Mouse (Mus musculus): ENCODE measurements around the gene Prodh2. TPM values are rescaled to one million over a fixed set of nuclear protein-coding genes. Genes with fewer than 3 reads are reported as not detected.

Gene Prodh2
- polyA plus RNA-seq, 1 experiment from 2014 or later, result not detected

- H3K9ac ChIP-seq (replicated peaks; ENCODE audit: low read depth, low read length), result no peak overlapping the region
- no peaks in the 10 kb centered on the region for H3K9me3 ChIP-seq (ENCODE audit: control insufficient read depth, low read depth, low read length)
- no peak overlapping the region for H3K4me2 ChIP-seq (replicated peaks; ENCODE audit: low read depth, low read length)
- no peak overlapping the region for H3K27ac ChIP-seq (ENCODE audit: low read length)
- no peak for ATAC-seq (ENCODE audit: insufficient number of reproducible peaks, insufficient read depth, low FRiP score, low read depth)
- H3K36me3 ChIP-seq (ENCODE audit: control insufficient read depth, insufficient read depth, low read length), result peaks cover 4% of the 10 kb centered on the region; the same call in 1 of the 2 replicates
- peaks cover 2% of the 10 kb centered on the region; the same call in 1 of the 2 replicates for H3K4me1 ChIP-seq (ENCODE audit: control insufficient read depth, insufficient read depth, low read length)
- 85% methylated on average over 7 of the region's 7 CpGs for WGBS
- H3K27me3 ChIP-seq (ENCODE audit: control insufficient read depth, insufficient read depth, low read length), result no peaks in the 10 kb centered on the region
- H3K4me3 ChIP-seq (ENCODE audit: low read depth, low read length), result no peak overlapping the region
Measured at GRCm38 (mm10) chr7:30540572-30540971, 47.1 kb downstream of the Prodh2 start.

GRCm38 (mm10) chr7:30544327-30544726, 50.9 kb downstream of the Prodh2 start:
- no peak for ATAC-seq (ENCODE audit: insufficient number of reproducible peaks, insufficient read depth, low FRiP score, low read depth)
- WGBS, result 92% methylated on average over 2 of the region's 2 CpGs

GRCm38 (mm10) chr7:30549880-30550279, 56.5 kb downstream of the Prodh2 start:
- WGBS, result 88% methylated on average over 2 of the region's 2 CpGs

More at GRCm38 (mm10) chr7:30544327-30544726, 50.9 kb downstream of the Prodh2 start:
- Histone ChIP-seq H3K36me3 (ENCODE audit: control insufficient read depth, insufficient read depth, low read length) (peaks cover 16% of the 10 kb centered on the region; the same call in 1 of the 2 replicates), H3K9me3 (ENCODE audit: control insufficient read depth, low read depth, low read length) (no peaks in the 10 kb centered on the region), H3K27me3 (ENCODE audit: control insufficient read depth, insufficient read depth, low read length) (no peaks in the 10 kb centered on the region), H3K4me2 (replicated peaks; ENCODE audit: low read depth, low read length) (no peak overlapping the region), H3K4me1 (ENCODE audit: control insufficient read depth, insufficient read depth, low read length) (no peaks in the 10 kb centered on the region), H3K4me3 (ENCODE audit: low read depth, low read length) (no peak overlapping the region), H3K27ac (ENCODE audit: low read length) (no peak overlapping the region), H3K9ac (replicated peaks; ENCODE audit: low read depth, low read length) (no peak overlapping the region)

GRCm38 (mm10) chr7:30550603-30551002, 57.2 kb downstream of the Prodh2 start:
- Histone ChIP-seq H3K36me3 (ENCODE audit: control insufficient read depth, insufficient read depth, low read length) (peaks cover 18% of the 10 kb centered on the region; the same call in 1 of the 2 replicates), H3K27me3 (ENCODE audit: control insufficient read depth, insufficient read depth, low read length) (no peaks in the 10 kb centered on the region), H3K27ac (ENCODE audit: low read length) (no peak overlapping the region), H3K9me3 (ENCODE audit: control insufficient read depth, low read depth, low read length) (no peaks in the 10 kb centered on the region), H3K4me2 (replicated peaks; ENCODE audit: low read depth, low read length) (no peak overlapping the region), H3K9ac (replicated peaks; ENCODE audit: low read depth, low read length) (no peak overlapping the region), H3K4me3 (ENCODE audit: low read depth, low read length) (no peak overlapping the region), H3K4me1 (ENCODE audit: control insufficient read depth, insufficient read depth, low read length) (peaks cover 12% of the 10 kb centered on the region; the same call in 1 of the 2 replicates)
- 97% methylated on average over 1 of the region's 1 CpGs for WGBS
- no peak for ATAC-seq (ENCODE audit: insufficient number of reproducible peaks, insufficient read depth, low FRiP score, low read depth)

More at GRCm38 (mm10) chr7:30549880-30550279, 56.5 kb downstream of the Prodh2 start:
- Histone ChIP-seq H3K9ac (replicated peaks; ENCODE audit: low read depth, low read length) (no peak overlapping the region), H3K27me3 (ENCODE audit: control insufficient read depth, insufficient read depth, low read length) (no peaks in the 10 kb centered on the region), H3K4me3 (ENCODE audit: low read depth, low read length) (no peak overlapping the region), H3K27ac (ENCODE audit: low read length) (no peak overlapping the region), H3K36me3 (ENCODE audit: control insufficient read depth, insufficient read depth, low read length) (peaks cover 11% of the 10 kb centered on the region; the same call in 1 of the 2 replicates), H3K4me1 (ENCODE audit: control insufficient read depth, insufficient read depth, low read length) (peaks cover 12% of the 10 kb centered on the region; the same call in 1 of the 2 replicates), H3K9me3 (ENCODE audit: control insufficient read depth, low read depth, low read length) (no peaks in the 10 kb centered on the region), H3K4me2 (replicated peaks; ENCODE audit: low read depth, low read length) (no peak overlapping the region)
- ATAC-seq (ENCODE audit: insufficient number of reproducible peaks, insufficient read depth, low FRiP score, low read depth), result no peak

GRCm38 (mm10) chr7:30551445-30552101, 58.2 kb downstream of the Prodh2 start:
- Histone ChIP-seq H3K27ac (ENCODE audit: low read length) (peak overlapping the region; percentile 97), H3K36me3 (ENCODE audit: control insufficient read depth, insufficient read depth, low read length) (peaks cover 16% of the 10 kb centered on the region; the same call in 1 of the 2 replicates), H3K27me3 (ENCODE audit: control insufficient read depth, insufficient read depth, low read length) (no peaks in the 10 kb centered on the region), H3K9me3 (ENCODE audit: control insufficient read depth, low read depth, low read length) (no peaks in the 10 kb centered on the region), H3K4me2 (replicated peaks; ENCODE audit: low read depth, low read length) (peak overlapping the region; percentile 38), H3K4me3 (ENCODE audit: low read depth, low read length) (peak overlapping the region; percentile 59), H3K4me1 (ENCODE audit: control insufficient read depth, insufficient read depth, low read length) (peaks cover 12% of the 10 kb centered on the region; the same call in 1 of the 2 replicates), H3K9ac (replicated peaks; ENCODE audit: low read depth, low read length) (peak overlapping the region; percentile 62)
- 2% methylated on average over 10 of the region's 10 CpGs for WGBS
- peak; percentile 51; the same call in 1 of the 2 replicates for ATAC-seq (ENCODE audit: insufficient number of reproducible peaks, insufficient read depth, low FRiP score, low read depth)

- under 1% methylated on average over 44 of the region's 44 CpGs for WGBS
- Histone ChIP-seq H3K9ac (replicated peaks; ENCODE audit: low read depth, low read length) (peak within 1 kb of the TSS; percentile 62), H3K4me2 (replicated peaks; ENCODE audit: low read depth, low read length) (peak within 1 kb of the TSS; percentile 97), H3K9me3 (ENCODE audit: control insufficient read depth, low read depth, low read length) (no peaks in the 10 kb centered on the region), H3K4me3 (ENCODE audit: low read depth, low read length) (peak within 1 kb of the TSS; percentile 59), H3K27me3 (ENCODE audit: control insufficient read depth, insufficient read depth, low read length) (no peaks in the 10 kb centered on the region), H3K4me1 (ENCODE audit: control insufficient read depth, insufficient read depth, low read length) (peaks cover 12% of the 10 kb centered on the region; the same call in 1 of the 2 replicates), H3K27ac (ENCODE audit: low read length) (peak within 1 kb of the TSS; percentile 97), H3K36me3 (ENCODE audit: control insufficient read depth, insufficient read depth, low read length) (peaks cover 23% of the 10 kb centered on the region)
- ATAC-seq (ENCODE audit: insufficient number of reproducible peaks, insufficient read depth, low FRiP score, low read depth), result peak; percentile 95
Measured at GRCm38 (mm10) chr7:30552102-30553020, 58.9 kb downstream of the Prodh2 start, which contains the start of the genes Hspb6 and Proser3. Hspb6 (plus strand) TSS chr7:30552178. Proser3 (minus strand) TSS chr7:30552299.

- peak overlapping the region; percentile 54 for H3K9ac ChIP-seq (replicated peaks; ENCODE audit: low read depth, low read length)
- H3K4me2 ChIP-seq (replicated peaks; ENCODE audit: low read depth, low read length), result peak overlapping the region; percentile 97
- peaks cover 23% of the 10 kb centered on the region for H3K36me3 ChIP-seq (ENCODE audit: control insufficient read depth, insufficient read depth, low read length)
- H3K27me3 ChIP-seq (ENCODE audit: control insufficient read depth, insufficient read depth, low read length), result no peaks in the 10 kb centered on the region
- WGBS, result 5% methylated on average over 23 of the region's 23 CpGs
- peak overlapping the region; percentile 87 for H3K27ac ChIP-seq (ENCODE audit: low read length)
- no peaks in the 10 kb centered on the region for H3K9me3 ChIP-seq (ENCODE audit: control insufficient read depth, low read depth, low read length)
- no peak for ATAC-seq (ENCODE audit: insufficient number of reproducible peaks, insufficient read depth, low FRiP score, low read depth)
- peak overlapping the region; percentile 59 for H3K4me3 ChIP-seq (ENCODE audit: low read depth, low read length)
- H3K4me1 ChIP-seq (ENCODE audit: control insufficient read depth, insufficient read depth, low read length), result peaks cover 14% of the 10 kb centered on the region; the same call in 1 of the 2 replicates
Measured at GRCm38 (mm10) chr7:30553021-30553589, 59.7 kb downstream of the Prodh2 start.

All from stomach, embryonic 14.5 days (tissue).